Mouse (Mus musculus) liver, embryonic 14.5 days (tissue): ENCODE results near the gene Ska3. TPM values are rescaled to one million over a fixed set of nuclear protein-coding genes. Genes with fewer than 3 reads are reported as not detected.

Source experiments
- ATAC-seq: fragments of 200-750 bp; cut with Nextera tagmentation; 2 replicates; pipeline ENCODE4 v1.8.0; 2017; ENCODE audit warnings: moderate number of reproducible peaks, mild to moderate bottlenecking, moderate library complexity; ENCODE audit not compliant: insufficient read depth
- DNase-seq, 3 experiments: peaks; one replicate each; pipeline ENCODE4 v3.0.0-alpha.2; 2012 to 2013; ENCODE audit warnings: low read depth in 3 of 3, low spot score in 3 of 3
- H3K27ac ChIP-seq: fragments of 300-500 bp; sonication (generic); 2 replicates; pipeline ENCODE4 v1.5.1; 2014; ENCODE audit warnings: moderate library complexity, mild to moderate bottlenecking, control low read depth, inconsistent platforms
- H3K27me3 ChIP-seq: fragments of 300-500 bp; sonication (generic); 2 replicates; pipeline ENCODE4 v1.6.1; 2014; ENCODE audit warnings: mild to moderate bottlenecking, low read length, moderate library complexity; ENCODE audit not compliant: control insufficient read depth, insufficient read depth
- H3K36me3 ChIP-seq: fragments of 300-500 bp; sonication (generic); replicated peaks from 2 replicates; pipeline ENCODE4 v1.6.1; 2014; ENCODE audit warnings: low read depth; ENCODE audit not compliant: control insufficient read depth, insufficient read depth
- H3K4me1 ChIP-seq, 2 experiments: fragments of 200-500 bp in 1 of 2; fragments of 300-500 bp in 1 of 2; sonication (generic) in 1 of 2; replicated peaks; 2 replicates each; pipeline ENCODE4 v1.6.1; 2012 to 2014; ENCODE audit warnings: antibody characterized with exemption in 1 of 2, inconsistent platforms in 1 of 2, low read length in 1 of 2; ENCODE audit not compliant: control insufficient read depth in 2 of 2, insufficient read depth in 2 of 2
- H3K4me2 ChIP-seq: fragments of 300-500 bp; sonication (generic); 2 replicates; pipeline ENCODE4 v1.6.1; 2014; ENCODE audit warnings: low read depth, mild to moderate bottlenecking, control low read depth, moderate library complexity
- H3K4me3 ChIP-seq, 2 experiments: fragments of 200-500 bp in 1 of 2; fragments of 300-500 bp in 1 of 2; sonication (generic) in 1 of 2; 2 replicates each; pipeline ENCODE4 v1.5.1; 2012 to 2014; ENCODE audit warnings: low read depth in 2 of 2, low read length in 2 of 2, mild to moderate bottlenecking in 2 of 2, control low read depth in 1 of 2, inconsistent platforms in 1 of 2, moderate library complexity in 1 of 2; ENCODE audit not compliant: insufficient read depth in 1 of 2
- H3K9ac ChIP-seq: fragments of 300-500 bp; sonication (generic); replicated peaks from 2 replicates; pipeline ENCODE4 v1.6.1; 2014; ENCODE audit warnings: mild to moderate bottlenecking, control low read depth, moderate library complexity
- H3K9me3 ChIP-seq: fragments of 300-500 bp; sonication (generic); 2 replicates; pipeline ENCODE4 v1.6.1; 2016; ENCODE audit warnings: low read length, mixed read lengths; ENCODE audit not compliant: control insufficient read depth
- CTCF ChIP-seq: IDR thresholded peaks from 2 replicates; pipeline ENCODE4 v1.5.1; 2016; ENCODE audit warnings: antibody characterized with exemption, low read depth, control low read depth
- EP300 ChIP-seq: IDR thresholded peaks from 2 replicates; pipeline ENCODE4 v1.6.1; 2016; ENCODE audit warnings: antibody characterized with exemption, low read depth
- WGBS: fragments of 180-500 bp; shearing (Covaris S2); extraction: QIAGEN DNeasy Blood & Tissue Kit; methylation state at CpG from one replicate; pipeline ENCODE4 v1.1.7; 2014; ENCODE audit not compliant: insufficient replicate concordance; 5-methylcytosine and 5-hydroxymethylcytosine counted together
- microRNA-seq: library from miRNA; unstranded; fragments of <30 nt; microRNA quantifications from one replicate; pipeline ENCODE4, GENCODE M21; 2016
- polyA plus RNA-seq, 2 experiments: library from polyadenylated mRNA; depleted of rRNA in 1 of 2; stranded (reverse) in 1 of 2; unstranded in 1 of 2; fragments of >200 nt; fragmentation: Nextera tagmentation in 1 of 2; extraction: Ambion mirVana in 1 of 2; gene quantifications; 2 replicates each; pipeline versions ENCODE4 v1.2.1 to v1.2.3; 2012 to 2014

Gene Ska3
- polyA plus RNA-seq, 2 experiments: 8.1 to 9.6 TPM

DNA sequence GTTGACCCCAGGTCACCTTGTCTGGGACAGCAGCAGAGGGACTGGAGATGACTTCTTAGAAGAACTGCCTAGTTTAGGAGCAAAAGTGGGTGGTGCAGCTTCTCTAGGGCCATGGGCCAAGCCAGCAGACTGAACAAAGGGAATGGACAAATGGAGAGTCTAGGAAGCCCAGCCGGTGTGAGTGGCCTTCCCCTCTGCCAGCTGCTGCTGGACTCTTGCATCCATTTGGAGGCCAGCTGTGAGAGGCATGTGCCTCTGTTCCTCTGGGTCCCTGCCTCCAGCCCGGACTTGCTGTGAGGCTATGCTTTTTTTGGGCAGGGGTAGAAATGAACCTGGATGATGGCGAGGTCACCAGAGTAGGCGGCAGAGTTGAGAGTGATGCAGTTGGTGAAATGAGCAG lies 67.7 kb downstream of the Ska3 start, which contains the start of gene Lats2:
TSS of gene Lats2 (minus strand) at position 152 of the 400 bp plus-strand sequence.
- Histone ChIP-seq H3K9me3 (no peaks in the 10 kb centered on the region), H3K4me1 (peaks cover 33 to 36% of the 10 kb centered on the region in 2 experiments), H3K9ac (no peak within 1 kb of the TSS), H3K36me3 (no peaks in the 10 kb centered on the region), H3K4me2 (no peak within 1 kb of the TSS), H3K27ac (no peak within 1 kb of the TSS), H3K4me3 (no peak within 1 kb of the TSS), H3K27me3 (no peaks in the 10 kb centered on the region)
- WGBS: 83% methylated on average over 4 of the region's 4 CpGs
- no peak for TF ChIP-seq EP300
- TF ChIP-seq CTCF: no peak
- DNase-seq: no peak
- ATAC-seq: no peak

Small RNAs within 50 kb of the gene (microRNA-seq; reads per million reads assigned to microRNA genes)
- gene Mir3077: not detected

Other genes with a start within 250 kb of the Ska3 start
- 5.1 and 6.8 TPM in 2 replicates for gene Xpo4, start 160.8 kb downstream of the Ska3 start, polyA plus RNA-seq (2012; rRNA removed)
- gene Xpo4, start 160.8 kb downstream of the Ska3 start, polyA plus RNA-seq (2014; fragmentation: Nextera tagmentation; extraction: Ambion mirVana): 14.5 and 17.5 TPM in 2 replicates
- not detected in 2 replicates for gene Gm49361, start 80.1 kb downstream of the Ska3 start, polyA plus RNA-seq (2012; rRNA removed)
- gene Gm49361, start 80.1 kb downstream of the Ska3 start, polyA plus RNA-seq (2014; fragmentation: Nextera tagmentation; extraction: Ambion mirVana): not detected in 2 replicates
- 2.6 and 3.2 TPM in 2 replicates for gene Lats2, start 67.8 kb downstream of the Ska3 start, polyA plus RNA-seq (2012; rRNA removed)
- gene Lats2, start 67.8 kb downstream of the Ska3 start, polyA plus RNA-seq (2014; fragmentation: Nextera tagmentation; extraction: Ambion mirVana): 3.9 and 4.1 TPM in 2 replicates
- 4.7 and 18.0 TPM in 2 replicates for gene Sap18, start 28.0 kb downstream of the Ska3 start, polyA plus RNA-seq (2012; rRNA removed)
- gene Sap18, start 28.0 kb downstream of the Ska3 start, polyA plus RNA-seq (2014; fragmentation: Nextera tagmentation; extraction: Ambion mirVana): 6.0 and 13.3 TPM in 2 replicates
- 23.6 and 48.3 TPM in 2 replicates for gene Mrpl57, start within 50 bp of the Ska3 start, polyA plus RNA-seq (2012; rRNA removed)
- 149 and 161 TPM in 2 replicates for gene Mrpl57, start within 50 bp of the Ska3 start, polyA plus RNA-seq (2014; fragmentation: Nextera tagmentation; extraction: Ambion mirVana)
- 1.9 and 3.4 TPM in 2 replicates for gene Zdhhc20, start 64.1 kb upstream of the Ska3 start, polyA plus RNA-seq (2012; rRNA removed)
- gene Zdhhc20, start 64.1 kb upstream of the Ska3 start, polyA plus RNA-seq (2014; fragmentation: Nextera tagmentation; extraction: Ambion mirVana): 6.6 and 7.6 TPM in 2 replicates
- gene Micu2, start 173.1 kb upstream of the Ska3 start, polyA plus RNA-seq (2012; rRNA removed): 9.0 and 13.6 TPM in 2 replicates
- gene Micu2, start 173.1 kb upstream of the Ska3 start, polyA plus RNA-seq (2014; fragmentation: Nextera tagmentation; extraction: Ambion mirVana): 25.6 and 30.9 TPM in 2 replicates
- 0.08 and 0.10 TPM in 2 replicates for gene Fgf9, start 244.4 kb upstream of the Ska3 start, polyA plus RNA-seq (2012; rRNA removed)
- gene Fgf9, start 244.4 kb upstream of the Ska3 start, polyA plus RNA-seq (2014; fragmentation: Nextera tagmentation; extraction: Ambion mirVana): 0.25 and 0.51 TPM in 2 replicates